Mouse (Mus musculus) cortical plate, adult 2 months (tissue): Measurements from ENCODE around the gene Creg1.

Experiments used
- CTCF ChIP-seq: fragments of 200-500 bp; IDR thresholded peaks from 2 replicates; pipeline ENCODE4 v1.5.1; 2011; ENCODE audit warnings: mild to moderate bottlenecking, control low read depth, low read length; ENCODE audit not compliant: insufficient read depth; ENCODE audit errors: extremely low read depth
- POLR2A ChIP-seq: fragments of 200-500 bp; IDR thresholded peaks from 2 replicates; pipeline ENCODE4 v1.6.1; 2011; ENCODE audit warnings: mild to moderate bottlenecking, low read length, control low read depth; ENCODE audit not compliant: insufficient read depth; ENCODE audit errors: extremely low read depth

DNA sequence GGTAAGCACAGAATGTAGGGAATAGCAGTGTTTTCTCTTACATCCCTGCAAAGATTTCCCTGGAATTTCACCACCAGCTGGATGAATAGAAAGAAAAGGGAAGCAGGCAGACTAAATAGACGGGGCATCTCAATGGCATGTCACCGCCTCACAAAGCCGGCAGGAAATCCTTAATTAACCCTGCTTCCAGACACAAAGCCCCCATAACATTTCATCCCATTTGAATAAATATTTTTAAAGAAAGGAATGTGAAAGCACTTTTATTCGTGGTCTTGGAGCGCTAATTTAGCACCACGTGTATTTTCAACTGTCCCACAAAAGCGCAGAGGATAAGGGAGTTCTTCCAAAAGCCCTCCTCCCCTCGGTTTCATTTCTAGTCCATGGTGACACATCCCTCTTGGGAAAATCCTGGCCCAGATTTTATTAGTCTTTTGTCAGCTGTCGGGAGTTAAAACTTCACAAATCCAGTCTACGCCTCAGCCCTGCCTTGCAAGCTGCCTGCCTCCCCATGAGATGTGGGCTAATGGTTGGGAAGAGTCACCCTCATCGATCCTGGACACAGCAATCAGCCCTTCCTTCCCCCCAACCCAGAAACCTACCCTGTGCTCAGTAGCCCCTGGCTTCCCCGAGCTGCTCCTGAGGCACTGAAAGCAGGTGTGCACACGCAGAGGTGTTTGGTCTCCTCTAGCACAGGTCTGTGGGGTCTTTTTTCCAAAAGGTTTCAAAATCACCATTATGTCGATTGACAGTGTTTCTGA is 51.2 kb downstream of the Creg1 start:
- TF ChIP-seq POLR2A (no peak), CTCF (no peak)
